Mouse (Mus musculus): Measurements from ENCODE around the gene Olfr710. TPM values are rescaled to one million over a fixed set of nuclear protein-coding genes. Genes with fewer than 3 reads are reported as not detected.
"Not testable (repeated sequence)": the region's sequence is repeated elsewhere in the genome, so short reads cannot be mapped to it uniquely, and the experiment has no call there.

Gene Olfr710
- total RNA-seq (2022), result not detected

DNA sequence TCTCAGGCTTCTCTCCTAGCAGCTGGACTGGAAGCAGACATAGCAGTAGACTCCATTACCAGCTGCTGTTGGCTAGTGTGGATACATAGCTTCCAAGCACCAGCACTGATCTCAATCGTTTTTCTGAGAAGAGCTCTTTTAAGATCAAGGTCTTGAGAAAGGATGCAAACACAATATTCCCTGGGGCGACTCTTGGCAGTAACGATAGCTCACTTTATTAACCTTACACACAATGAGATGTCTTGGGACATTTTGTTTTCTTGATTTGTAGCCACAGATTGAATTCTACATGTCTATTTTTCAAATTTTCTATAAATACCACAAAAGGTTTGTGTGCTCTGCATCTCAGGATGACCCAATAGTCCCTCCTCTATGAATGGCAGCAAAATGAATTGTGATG is at the start of gene Olfr710:
Gene Olfr710 (minus strand): TSS at position 101 of the 400 bp plus-strand sequence.
- no peak for DNase-seq (ENCODE audit: low spot score)

DNA sequence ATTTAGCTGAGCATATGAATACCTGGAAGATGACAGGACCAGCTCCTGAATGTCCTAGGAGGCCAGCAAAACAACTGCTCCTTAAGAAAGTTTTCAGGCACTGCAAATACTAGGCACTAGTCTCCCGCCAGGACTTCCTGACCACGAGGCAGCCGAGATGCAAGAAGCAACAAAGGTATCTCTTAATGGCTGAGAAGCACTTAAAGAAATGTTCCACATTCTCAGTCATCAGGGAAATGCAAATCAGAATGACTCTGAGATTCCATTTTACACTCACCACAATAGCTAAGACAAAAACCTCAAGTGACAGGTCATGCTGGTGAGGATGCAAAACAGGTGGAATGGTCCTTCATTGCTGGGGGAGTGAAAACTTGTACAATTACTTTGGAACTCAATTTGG is 37.1 kb upstream of the Olfr710 start:
- no peak for DNase-seq (ENCODE audit: low spot score)

DNA sequence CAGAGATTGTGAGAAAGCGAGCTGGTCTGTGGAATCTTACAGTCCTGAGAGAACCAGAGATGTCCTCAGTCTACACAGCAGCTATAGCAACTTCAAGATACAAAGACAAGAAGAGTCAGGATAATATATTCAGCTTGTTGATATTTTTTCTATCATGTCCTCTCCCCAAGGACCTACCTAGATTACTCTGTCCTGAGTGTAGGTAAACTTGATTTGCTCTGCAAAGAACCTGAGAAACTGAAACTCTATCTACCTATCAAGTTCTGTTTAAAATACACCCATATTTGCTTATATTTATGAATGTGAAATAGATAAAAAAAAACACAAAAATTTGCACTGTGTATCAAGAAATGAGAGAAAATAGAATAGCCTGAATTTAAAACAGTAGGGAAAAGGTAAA is 27.2 kb upstream of the Olfr710 start, which contains the start of gene Olfr711:
Gene Olfr711 (minus strand): TSS at position 101 of the 400 bp plus-strand sequence.
- DNase-seq (ENCODE audit: low spot score), result no peak

DNA sequence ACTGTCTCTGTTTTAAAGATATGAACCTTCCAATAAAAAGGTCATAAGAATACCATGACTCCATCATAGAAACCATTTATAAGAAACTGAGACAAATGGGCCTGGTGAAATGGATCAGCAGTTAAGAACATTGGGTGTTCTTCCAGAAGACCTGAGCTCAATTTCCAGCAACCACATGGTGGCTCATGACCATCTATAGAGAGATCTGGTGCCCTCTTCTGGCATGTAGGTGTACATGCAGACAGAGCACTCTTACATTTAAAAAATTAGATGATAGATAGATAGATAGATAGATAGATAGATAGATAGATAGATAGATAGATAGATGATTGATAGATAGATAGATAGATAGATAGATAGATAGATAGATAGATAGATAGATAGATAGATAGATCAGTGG is 19.4 kb upstream of the Olfr710 start:
- DNase-seq (ENCODE audit: low spot score), result not testable (repeated sequence)

DNA sequence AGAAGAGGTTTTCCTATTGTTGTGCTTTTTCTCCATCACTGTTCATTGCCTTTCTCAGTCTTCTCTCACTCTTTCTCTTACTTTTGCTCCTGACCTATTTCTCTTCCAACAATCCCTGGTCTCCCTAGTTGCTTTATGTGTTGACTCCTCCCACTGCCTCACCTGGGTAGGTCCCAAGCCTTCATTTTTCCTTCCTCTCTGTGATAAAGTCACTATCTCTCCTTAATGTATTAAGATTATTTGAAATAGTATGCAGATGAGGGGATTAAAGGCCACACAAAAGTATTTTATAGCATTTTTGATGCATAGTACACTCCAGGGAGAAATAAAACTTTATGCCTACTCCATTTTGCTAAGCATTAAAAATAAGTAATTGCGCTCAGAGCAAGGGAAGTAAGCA is 15.7 kb upstream of the Olfr710 start, which contains the start of gene Olfr6:
Gene Olfr6 (minus strand): TSS at position 101 of the 400 bp plus-strand sequence.
- no peak for DNase-seq (ENCODE audit: low spot score)

GRCm38 (mm10) chr7:106932119-106932518 is 16.0 kb downstream of the Olfr710 start, which contains the start of gene Olfr709-ps1:
TSS of gene Olfr709-ps1 (minus strand) at chr7:106932219.
- DNase-seq (ENCODE audit: low spot score), result no peak

- DNase-seq (ENCODE audit: low spot score), result not testable (repeated sequence)
Observed at GRCm38 (mm10) chr7:106920961-106921360, 27.2 kb downstream of the Olfr710 start.

DNA sequence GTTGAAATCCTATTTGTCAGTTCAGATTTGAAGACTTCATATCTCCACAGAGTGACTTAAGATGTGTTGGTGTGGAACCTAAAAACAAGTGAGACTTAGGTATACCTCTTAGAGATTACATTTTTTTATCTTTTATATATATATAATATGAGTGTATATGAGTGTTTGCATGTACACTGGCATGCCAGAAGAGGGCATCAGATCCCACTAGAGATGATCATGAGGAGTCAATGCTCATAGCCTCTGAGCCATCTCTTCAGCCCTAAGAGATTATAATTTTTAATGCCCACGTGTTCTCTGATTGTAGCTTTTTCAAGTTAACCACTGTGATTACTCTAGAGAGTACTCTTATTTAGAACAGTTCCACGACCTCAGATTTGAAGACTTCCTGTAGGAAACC is 40.4 kb downstream of the Olfr710 start, which contains the start of gene Olfr1532-ps1:
Gene Olfr1532-ps1 (plus strand): TSS at position 326 of the 400 bp plus-strand sequence.
- DNase-seq (ENCODE audit: low spot score), result no peak

- not testable (repeated sequence) for DNase-seq (ENCODE audit: low spot score)
Observed at GRCm38 (mm10) chr7:106901141-106901540, 47.0 kb downstream of the Olfr710 start, which contains the start of gene Olfr707. TSS of gene Olfr707 (minus strand) at chr7:106901241.

Other genes with a start within 250 kb of the Olfr710 start
- not detected for gene Olfr695, start 231.9 kb downstream of the Olfr710 start, total RNA-seq (2022)
- gene Olfr697, start 205.9 kb downstream of the Olfr710 start, total RNA-seq (2022), result not detected
- not detected for gene Olfr698, start 192.9 kb downstream of the Olfr710 start, total RNA-seq (2022)
- not detected for gene Olfr699, start 155.1 kb downstream of the Olfr710 start, total RNA-seq (2022)
- gene Olfr700, start 139.5 kb downstream of the Olfr710 start, total RNA-seq (2022), result not detected
- not detected for gene Olfr701, start 134.2 kb downstream of the Olfr710 start, total RNA-seq (2022)
- not detected for gene Olfr702, start 114.4 kb downstream of the Olfr710 start, total RNA-seq (2022)
- gene Olfr703, start 105.0 kb downstream of the Olfr710 start, total RNA-seq (2022), result not detected
- gene Olfr704, start 85.1 kb downstream of the Olfr710 start, total RNA-seq (2022), result not detected
- gene Olfr705, start 71.4 kb downstream of the Olfr710 start, total RNA-seq (2022), result not detected
- not detected for gene Olfr706, start 60.1 kb downstream of the Olfr710 start, total RNA-seq (2022)
- gene Olfr707, start 47.1 kb downstream of the Olfr710 start, total RNA-seq (2022), result not detected
- gene Olfr1532-ps1, start 40.3 kb downstream of the Olfr710 start, total RNA-seq (2022), result not detected
- not detected for gene Olfr709-ps1, start 16.1 kb downstream of the Olfr710 start, total RNA-seq (2022)
- gene Olfr6, start 15.6 kb upstream of the Olfr710 start, total RNA-seq (2022), result not detected
- not detected for gene Olfr711, start 27.1 kb upstream of the Olfr710 start, total RNA-seq (2022)
- not detected for gene Olfr2, start 57.8 kb upstream of the Olfr710 start, total RNA-seq (2022)
- not detected for gene Olfr713, start 82.9 kb upstream of the Olfr710 start, total RNA-seq (2022)
- not detected for gene Olfr714, start 122.7 kb upstream of the Olfr710 start, total RNA-seq (2022)
- not detected for gene Olfr17, start 144.9 kb upstream of the Olfr710 start, total RNA-seq (2022)
- not detected for gene Olfr715b, start 162.1 kb upstream of the Olfr710 start, total RNA-seq (2022)
- gene Olfr715, start 182.8 kb upstream of the Olfr710 start, total RNA-seq (2022), result not detected
- gene Olfr716, start 190.0 kb upstream of the Olfr710 start, total RNA-seq (2022), result not detected
- not detected for gene Nlrp14, start 218.7 kb upstream of the Olfr710 start, total RNA-seq (2022)

All from heart, adult 8-10 months (tissue).